Mouse (Mus musculus): ENCODE results near the gene Gtse1.

Gene Gtse1

DNA sequence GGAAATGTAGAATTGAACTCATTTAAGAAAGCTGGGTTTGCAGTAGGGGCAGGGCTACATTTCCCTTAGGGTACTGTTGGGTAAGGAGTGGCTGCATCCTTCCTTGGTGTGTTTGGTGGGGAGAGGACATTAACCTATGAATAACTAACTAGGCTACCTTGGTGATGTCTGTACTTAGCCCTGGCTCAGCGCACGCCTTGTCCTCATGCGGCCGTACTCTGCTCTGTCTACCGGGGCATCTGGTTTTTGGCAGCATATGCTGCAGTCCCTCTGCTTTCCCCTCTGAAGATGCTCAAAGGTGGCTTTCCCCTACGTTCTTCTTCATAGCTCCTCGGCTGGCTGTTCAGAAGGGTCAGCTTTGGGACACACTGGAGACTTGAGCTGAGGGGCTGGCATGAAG is 17.8 kb downstream of the Gtse1 start:
- DNase-seq: no peak

DNA sequence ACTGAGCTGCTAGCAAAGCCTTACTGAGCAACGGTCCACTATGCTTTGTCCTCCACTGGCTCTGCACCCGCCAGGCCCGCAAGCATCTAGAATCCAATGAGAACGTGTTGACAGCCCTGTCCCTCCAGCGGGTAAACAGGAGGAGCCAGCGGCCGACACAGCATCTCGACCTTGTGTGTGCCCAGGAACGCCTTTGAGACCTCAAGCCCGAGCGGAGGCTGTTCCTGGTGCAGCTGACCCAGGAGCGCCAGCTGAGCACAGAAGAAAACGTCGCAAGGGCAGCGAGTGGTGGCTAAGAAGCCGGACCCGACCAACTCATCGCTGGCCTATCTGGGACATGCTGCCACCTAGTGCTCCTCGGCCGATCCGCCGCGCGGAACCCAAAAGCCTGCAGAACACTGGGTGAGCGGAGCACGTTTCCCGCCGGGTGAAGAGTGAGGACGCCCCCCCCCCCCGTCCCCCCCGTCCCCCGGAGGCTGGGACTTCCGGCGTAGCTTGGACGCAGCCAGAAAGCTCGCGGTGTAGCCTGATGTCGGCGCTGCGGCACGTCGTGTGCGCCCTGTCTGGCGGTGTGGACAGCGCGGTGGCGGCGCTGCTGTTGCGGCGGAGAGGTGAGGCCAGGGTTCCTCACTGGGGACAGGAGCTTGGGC is 19.4 kb downstream of the Gtse1 start, which contains the start of gene Trmu:
Gene Trmu, plus strand, starts transcription at position 465 of the 650 bp plus-strand sequence.
- DNase-seq: peak; percentile 93 to 95

DNA sequence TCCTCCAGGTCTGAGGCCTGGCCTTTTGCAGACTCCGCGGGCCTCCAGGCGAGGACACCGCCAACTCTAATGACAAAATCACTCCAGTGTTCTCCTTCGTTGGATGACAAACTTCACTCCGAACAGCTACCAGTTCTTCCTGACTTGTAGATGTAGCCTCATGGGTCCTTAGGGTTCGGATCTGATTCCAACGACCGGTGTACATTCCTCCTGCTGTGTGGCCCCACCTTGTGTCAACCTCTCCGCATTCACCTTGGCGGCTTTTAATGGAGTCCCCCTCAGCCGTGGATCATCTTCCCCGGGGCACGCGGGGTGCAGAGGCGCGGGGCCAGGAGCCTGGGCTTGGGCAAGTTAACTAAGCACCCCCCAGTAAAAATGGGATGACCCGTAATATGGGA is 20.0 kb downstream of the Gtse1 start:
- peak; percentile 53 to 68 for DNase-seq

DNA sequence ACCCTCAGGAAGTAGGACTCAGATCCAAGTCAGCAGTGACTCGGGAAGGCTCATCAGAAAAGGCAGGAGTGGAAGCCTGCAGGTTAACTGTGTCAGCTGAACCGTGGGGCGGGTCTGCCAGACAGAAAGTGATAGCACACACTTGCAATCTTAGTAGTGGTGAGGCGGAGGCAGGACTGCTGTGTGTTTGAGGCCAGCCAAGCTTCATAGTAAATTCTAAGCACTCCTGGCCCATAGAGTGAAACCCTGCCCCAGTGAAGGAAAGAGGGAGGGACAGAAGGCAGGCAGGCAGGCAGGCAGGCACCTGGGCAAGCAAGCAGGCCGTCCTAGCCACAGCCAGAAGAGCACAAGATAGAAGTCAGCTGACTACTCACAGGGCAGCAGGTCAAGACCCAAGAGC is 26.1 kb downstream of the Gtse1 start:
- DNase-seq: no peak

DNA sequence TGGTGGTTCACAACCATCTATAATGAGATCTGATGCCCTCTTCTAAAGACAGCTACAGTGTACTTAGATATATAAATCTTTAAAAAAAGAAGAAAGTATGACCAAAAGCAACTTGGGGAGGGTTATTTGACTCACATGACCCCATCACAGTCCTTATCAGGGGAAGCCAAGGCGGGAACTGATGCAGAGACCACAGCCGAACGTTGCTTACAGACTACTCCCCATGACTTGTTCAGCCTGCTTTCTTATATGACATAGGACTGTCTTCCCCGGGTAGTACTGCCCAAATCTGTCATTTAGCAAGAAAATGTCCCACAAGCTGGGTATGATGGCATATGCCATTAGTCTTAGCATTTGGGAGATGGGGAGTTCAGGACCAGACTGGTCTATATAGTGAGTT is 29.7 kb downstream of the Gtse1 start:
- no peak for DNase-seq

DNA sequence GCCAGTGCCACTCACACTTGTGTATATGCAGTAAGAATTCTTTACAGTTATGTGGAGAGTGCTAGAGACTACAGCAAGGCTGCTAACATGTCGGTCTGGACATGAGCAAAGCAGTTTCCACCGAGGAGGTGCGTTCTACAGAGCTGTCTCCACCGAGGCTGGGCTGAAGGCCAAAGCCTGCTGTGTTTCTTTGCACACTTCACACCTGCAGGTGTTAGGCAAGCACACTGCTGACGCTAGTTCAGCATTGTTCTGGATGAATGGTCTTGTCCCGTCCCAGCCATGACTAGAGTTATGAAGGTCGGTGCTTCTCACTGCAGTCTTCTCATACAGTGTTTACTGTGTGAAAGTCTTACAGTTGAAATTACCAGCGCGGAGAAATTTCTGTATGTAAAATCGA is 32.4 kb downstream of the Gtse1 start:
- DNase-seq: peak; percentile 73 to 79

DNA sequence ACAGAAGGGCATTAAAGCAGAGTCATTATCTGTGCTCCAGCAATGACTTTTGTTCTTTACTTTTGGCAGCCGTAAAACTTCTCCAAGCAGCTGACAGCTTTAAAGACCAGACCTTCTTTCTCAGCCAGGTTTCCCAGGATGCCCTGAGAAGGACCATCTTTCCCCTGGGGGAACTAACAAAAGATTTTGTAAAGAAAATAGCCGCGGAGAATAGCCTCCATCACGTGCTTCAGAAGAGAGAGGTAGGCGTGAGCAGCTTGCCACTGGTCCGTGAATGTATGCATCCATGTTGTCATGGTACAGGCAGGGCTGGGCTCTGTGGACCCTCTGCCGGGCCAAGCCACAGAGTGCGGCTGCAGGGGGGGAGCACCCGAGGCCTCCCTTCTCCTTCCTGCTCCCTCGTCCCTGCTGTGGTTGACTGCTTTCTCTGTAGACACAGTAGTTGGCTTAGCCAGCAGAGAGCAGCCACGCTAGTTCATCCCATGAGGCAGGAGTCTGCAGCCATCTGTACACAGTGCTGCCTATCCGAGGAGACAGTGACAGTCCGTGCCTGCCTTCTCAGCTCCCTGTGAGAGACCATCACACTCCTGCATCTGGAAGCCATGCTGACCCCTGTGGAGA is 33.1 kb downstream of the Gtse1 start:
- peak; percentile 53 to 54 for DNase-seq

DNA sequence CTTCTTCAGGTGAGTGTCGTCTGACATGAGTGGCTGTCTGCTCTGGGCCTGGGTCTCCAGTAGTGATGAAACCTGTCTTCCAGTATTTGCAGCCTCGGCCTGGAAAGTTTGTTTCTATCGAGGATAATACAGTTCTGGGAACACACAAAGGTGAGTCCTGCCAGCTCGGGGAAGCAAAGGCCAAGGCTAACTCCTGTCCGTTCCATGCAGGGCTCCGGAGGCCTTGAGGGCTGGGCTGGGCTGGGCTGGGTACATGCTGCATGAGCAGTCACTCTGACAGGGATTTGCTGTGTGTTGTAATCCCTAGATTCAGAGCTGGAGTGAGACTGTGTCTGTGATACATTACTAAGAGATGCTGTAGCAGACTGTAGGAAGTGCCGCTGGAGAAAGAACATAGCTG is 34.3 kb downstream of the Gtse1 start:
- no peak for DNase-seq

DNA sequence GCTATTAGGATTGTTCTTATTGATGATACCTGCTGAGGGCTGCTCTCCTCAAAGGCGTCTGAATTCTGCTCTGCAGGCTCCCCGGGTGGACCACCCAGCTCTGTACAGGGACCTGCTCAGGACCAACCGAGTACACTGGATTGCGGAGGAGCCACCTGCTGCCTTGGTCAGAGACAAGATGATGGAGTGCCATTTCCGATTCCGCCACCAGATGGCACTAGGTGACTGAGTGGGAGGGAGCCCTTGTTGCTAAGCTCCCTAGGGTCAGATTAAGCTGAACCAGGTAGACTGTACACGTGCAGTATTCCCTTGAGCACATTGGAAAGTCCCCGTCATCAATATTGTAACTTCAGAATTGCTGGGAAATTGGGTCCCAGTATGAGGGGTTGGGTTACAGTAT is 36.7 kb downstream of the Gtse1 start:
- DNase-seq: peak; percentile 95 to 98

DNA sequence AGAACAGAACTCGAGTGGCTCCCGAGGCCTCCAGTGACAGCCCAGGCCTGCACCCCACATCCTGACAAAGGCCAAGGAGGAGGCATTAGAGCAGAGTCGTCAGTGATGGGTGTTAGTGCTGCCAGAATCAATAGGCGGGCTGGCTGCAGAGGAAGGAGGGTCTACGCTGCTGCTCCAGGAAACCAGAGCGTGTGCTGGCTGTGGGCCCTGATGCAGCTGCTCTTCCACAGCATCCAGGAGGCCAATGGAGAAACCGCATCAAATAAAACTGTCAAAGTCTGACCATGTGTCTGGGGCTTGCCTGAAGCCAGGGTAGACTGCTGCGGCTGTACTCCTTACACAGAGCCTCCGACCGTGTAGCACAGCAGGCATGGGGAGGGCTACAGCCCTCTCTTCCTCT is 37.6 kb downstream of the Gtse1 start:
- DNase-seq: peak in 1 of 2 experiments; percentile 58

DNA sequence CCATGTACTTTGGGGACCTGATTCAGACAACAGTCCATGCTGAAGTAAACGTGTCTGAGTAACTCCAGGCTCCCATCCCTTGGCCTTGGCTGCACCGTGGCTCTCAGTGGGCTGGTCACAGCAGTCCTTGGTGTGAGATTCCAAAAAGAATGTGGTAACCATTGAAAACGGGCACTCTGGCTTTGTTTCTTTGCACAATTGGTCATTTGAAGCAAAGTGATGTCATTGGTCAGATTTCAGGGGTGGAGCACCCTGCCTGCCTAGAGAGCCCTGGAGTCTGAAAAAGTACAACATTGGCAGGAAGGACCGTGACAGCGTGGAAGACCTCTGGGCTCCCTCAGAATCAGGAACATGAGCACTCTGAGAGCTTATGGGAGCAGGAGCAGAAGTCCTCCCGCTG is 39.9 kb downstream of the Gtse1 start:
- DNase-seq: no peak

DNA sequence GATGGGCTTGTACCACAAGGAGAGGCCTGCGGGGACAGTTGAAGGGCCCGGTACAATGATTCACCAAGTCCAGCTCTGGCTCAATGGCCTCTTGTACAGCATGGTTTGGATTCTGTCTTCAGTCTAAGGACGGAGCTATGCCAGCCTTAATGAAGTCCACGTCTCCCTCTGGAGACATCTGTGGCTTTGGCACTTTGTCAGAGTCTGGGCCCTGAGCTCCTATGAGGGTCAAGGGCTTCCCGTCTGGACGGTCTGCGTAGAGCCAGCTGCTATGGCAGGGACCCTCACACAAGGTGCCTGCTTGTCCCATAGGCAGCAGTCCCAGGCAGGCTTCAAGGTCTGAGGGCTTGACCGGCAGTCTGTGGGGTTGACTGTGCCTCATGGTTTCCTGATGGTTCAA is 40.8 kb downstream of the Gtse1 start:
- DNase-seq: peak; percentile 69 to 74

DNA sequence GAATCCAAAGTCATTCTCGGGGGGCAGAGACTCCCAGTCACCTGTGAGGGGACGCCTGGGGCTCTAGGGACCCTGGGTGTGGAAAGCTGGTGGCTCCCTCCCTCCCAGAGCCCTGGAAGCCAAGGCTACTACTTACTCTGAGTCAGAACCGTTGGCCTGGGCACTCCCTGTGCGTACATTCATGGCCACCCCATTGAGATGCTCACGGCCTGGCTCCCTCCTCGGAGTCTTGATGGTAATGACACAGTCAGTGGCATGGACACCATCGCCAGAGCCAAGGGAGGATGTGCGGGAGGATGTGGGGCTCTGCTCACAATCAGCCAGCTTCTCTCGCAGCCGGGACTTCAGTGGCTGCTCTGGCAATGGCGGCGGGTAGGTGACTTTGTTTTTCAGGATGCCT is 41.3 kb downstream of the Gtse1 start:
- no peak for DNase-seq

DNA sequence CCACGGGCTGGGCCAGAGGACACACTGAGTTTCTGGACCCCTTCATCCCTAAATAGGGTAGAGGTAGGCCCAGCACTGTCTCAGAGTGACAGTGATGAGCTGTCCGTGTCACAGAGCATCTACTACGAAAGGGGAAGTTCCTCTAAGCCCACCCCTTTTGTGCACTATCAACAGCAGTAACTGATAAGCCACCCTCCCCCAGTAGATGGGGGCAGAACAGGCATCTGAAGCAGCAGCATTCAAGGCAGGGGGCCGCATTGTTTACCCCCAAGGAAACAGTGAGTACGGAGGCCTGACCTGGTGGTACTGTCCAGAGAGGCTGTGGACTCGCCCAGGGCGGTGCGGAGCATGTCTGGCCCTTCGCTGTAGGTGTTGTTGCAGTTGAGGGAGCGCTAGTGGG is 43.0 kb downstream of the Gtse1 start:
- no peak for DNase-seq

DNA sequence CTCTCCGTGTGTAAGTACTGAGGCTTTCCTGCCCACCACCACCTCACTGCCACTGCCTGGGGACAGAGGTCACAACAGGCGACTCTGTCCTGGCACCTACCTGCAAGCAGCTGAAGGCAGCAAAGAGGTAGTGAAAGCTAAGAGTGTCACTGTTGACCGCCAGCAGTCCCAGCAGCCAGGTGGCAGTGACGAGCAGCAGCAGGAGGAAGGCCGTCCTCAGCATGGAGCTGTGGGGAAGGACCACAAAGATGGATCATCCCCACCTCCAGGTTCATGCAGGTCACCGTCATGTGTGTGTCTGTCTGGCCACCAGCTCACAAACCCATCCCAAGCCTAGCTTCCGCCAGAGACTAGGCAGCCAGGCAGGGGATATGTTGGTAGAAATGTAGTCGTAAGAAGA is 44.3 kb downstream of the Gtse1 start:
- peak in 1 of 2 experiments; percentile 51 for DNase-seq

DNA sequence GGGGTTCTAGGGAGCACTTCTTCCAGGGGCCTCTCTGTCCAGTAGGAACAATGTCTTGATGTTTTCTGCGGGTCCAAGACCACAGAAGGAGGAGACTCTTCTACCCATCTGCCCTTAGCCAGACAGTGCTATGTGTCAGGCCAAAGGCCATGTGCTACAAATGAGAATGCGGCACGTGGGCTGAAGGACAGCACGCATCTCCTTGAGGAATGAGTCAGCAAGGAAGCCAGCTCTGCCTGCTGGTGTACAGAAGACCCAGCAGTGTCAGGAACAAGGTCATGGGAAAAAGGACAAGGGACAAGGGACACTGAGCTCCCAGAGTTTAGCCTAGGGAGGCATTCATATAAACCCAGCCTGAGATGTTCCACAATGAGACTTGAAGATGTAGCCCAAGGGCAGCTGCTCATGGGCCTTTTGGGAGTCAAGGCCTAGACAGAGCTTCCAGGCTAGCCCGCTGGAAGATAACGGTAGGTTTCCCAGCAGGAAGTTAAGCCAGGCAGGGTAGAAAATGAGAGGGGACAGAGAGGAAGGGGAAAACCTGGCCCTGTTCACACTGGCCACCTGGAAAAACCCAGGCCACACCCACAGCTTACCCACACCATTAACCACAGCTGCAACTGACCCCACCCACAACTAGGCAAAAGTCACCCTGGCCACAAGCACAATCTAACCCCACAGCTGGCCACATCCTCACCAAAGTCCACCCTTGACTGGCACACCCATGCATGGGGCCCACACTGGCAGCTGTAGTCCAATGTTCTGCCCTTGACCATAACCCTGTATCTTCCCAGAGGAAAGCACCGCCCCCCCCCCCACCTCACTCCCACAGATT is 49.3 kb downstream of the Gtse1 start:
- no peak for DNase-seq

DNA sequence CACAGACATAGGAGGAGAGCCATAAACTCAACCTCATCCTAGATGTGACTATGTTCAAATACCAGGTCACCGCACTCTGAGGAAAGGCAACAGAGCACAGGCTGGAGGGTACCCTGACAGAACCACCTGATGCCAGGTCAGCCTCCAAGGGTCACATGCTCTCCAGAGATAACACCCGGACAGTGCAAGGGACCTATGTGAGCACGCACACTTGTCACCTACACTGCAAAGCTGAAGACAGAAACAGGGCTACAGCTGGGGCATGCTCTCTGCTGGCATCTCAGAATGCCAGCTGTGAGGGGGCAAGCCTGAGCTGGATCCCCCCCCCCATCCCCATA is 49.9 kb downstream of the Gtse1 start:
- DNase-seq: no peak

DNA sequence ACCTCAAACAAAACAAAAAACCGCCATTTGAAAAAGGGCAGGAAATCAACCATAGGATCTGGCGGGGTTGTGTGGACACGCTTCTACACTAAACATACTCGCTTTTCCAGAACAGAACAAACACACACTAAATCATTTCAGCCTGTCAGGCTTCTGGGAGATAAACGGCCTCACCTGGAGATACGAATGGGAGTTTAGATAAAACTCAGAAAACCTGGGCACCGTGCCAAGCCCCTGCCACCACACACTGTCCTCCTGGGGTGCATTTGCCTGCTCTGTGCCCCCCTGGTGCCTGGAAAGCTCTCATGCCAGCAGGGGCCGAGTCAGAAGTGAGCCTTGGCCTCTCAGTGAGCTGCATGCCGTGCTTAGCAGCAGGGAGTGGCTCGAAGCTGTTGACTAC is 50.4 kb downstream of the Gtse1 start:
- peak in 1 of 2 experiments; percentile 28 for DNase-seq

DNA sequence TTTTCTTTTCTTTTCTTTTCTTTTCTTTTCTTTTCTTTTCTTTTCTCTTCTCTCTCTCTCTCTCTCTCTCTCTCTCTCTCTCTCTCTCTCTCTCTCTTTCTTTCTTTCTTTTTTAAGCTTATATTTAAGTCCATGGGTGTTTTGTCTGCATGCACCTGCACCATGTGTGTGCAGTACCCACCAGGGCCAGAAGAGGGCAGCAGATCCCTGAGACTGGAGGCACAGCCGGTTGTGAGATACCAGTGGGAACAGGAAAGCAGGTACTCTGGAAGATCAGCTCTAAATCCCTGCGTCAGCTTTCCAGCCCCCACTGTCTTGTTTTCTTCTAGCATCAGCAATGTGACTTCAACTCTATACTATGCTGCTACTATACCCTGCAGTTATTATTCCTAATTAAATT is 54.1 kb downstream of the Gtse1 start:
- peak; percentile 92 to 96 for DNase-seq

DNA sequence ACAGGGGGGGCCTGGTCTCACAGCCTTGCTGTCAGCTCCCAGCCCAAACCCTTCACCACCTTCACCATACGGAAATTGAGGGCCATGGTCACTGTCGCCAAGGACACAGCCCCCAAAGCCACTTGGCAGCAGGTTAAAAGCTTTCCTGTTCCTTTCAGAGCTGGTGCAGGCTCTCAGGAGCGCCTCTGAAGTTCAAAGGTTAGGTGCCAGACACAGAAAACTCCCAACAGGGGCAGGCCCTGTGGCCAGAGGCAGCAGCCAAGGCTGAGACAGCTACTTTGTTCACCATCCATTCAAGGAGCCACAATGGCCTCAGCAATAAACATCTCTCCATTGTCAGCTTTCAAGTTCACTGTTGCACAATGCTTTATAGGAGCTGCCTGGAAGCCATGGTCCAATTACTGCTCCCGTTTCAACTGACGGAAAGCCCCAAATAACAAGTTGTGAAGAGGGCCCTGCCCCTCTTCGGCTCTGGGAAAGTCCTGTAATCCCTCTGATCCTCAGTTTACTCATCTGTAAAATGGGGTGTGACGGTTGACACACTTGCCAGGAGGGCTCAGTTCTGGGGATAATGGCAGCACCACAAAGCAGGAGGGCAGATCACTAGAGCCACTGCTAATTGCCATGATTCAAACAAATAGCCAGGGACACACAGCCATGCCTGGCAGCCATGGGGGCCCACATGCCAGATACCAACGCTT is 59.8 kb downstream of the Gtse1 start:
- DNase-seq: no peak

DNA sequence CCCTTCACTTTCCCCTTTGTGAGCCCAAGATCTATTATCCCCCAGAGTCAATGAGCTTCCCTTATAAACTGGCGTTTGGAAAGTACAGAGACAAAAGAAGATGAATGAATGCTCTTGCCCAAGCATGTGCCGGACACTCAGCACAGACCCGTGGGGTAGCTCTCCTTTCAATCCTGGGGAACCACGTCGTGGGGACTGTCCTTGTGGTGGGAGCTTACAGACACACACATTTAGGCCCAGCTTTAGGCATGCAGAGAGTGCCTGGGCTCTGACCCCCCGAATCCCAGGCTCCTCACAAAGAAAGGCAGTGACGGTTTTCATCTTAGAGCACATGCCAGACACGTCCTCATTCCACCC is 60.3 kb downstream of the Gtse1 start:
- DNase-seq: no peak

DNA sequence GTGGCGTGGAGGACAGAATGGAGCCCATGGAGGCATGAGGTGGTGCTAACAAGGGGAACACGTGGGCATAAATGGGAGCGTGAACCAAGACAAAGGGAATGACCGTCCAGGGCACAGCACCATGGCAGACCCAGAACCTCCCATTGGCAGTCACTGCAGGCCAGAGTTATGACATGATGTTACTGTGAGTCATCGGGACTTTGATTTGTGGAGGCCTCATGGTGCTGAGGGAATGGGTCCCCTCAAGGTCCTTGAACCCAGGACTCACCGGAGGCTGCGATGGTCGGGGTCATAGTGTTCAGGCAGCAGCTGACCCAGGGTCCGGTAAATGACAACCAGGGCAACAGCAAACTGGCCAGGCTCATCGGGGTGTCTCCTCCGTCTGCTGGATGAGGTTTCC is 62.3 kb downstream of the Gtse1 start:
- DNase-seq: no peak

All from cerebellum, postnatal 10 days (tissue).